Mouse (Mus musculus): ENCODE measurements at regions not wholly inside any gene's neighbourhood (a gene's known extent, or its start where the extent isn't known, plus 50 kb on each side); places are given as distances from the start of the nearest gene placed in this dataset.

DNA sequence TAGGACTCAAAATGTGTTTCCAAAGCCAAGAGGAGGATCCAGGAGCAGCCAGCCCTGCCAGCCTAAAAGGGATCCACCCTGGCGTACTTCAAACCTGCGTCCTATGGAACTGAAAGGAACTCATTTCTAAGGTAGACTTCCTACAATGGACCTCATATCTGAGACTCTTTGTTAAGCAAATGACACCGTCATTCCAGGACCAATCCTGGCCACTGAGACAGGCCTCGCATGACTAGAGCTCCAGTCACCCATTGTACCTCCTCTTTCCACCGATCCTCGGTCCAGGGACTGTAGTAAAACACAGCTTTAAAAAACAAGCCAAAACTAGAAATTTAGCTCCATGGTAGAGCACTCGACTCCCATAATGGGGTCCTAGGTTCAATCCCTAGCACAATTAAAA, 110.4 kb upstream of the Zdhhc25 start:
- no peak for DNase-seq

GRCm38 (mm10) chr15:88490316-88491090, 109.6 kb upstream of the Zdhhc25 start:
- no peak for DNase-seq

GRCm38 (mm10) chr15:88491091-88491366, 109.1 kb upstream of the Zdhhc25 start:
- DNase-seq: no peak

DNA sequence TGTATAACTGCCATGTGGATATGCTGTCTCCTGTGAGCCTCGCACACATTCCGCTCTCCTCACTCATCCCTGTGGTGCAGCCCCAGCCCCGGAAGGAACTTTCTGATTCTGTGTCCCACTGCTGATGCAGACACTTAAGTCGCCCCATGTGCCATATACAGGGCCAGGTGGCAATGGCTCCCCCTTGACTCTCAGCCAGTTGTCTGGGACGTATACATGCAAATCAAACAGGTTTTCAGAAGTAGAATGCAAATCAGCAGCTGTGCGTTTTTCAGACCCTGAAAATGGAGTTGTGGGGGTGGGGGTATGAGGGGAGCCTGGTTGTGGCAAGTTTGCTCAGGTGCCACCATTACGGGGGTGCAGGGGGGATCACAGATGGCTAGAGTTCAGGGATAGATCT, 102.1 kb upstream of the Zdhhc25 start:
- DNase-seq: no peak

DNA sequence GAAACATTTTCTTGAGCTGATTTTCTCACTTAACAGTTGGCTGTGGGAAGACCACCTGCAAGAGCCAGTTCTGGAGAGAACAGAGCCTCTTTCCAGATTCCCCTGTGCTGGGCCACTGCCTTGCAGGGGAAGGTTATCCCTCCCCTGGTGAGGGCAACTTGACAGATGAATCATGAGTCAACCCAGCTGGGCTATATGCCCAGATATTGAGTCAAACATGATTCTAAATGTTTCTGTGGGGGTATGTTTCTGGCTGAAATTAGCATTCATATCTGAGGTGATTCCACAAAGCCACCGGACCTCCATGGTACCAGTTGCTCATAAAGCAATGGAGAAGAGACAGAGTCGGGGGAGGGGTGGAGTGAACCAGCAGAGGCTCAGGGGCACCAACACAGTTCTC, 97.8 kb upstream of the Zdhhc25 start:
- DNase-seq: peak; percentile 23 to 26

GRCm38 (mm10) chr15:88503896-88504295, 96.2 kb upstream of the Zdhhc25 start:
- no peak for DNase-seq

- DNase-seq: no peak
Measured at GRCm38 (mm10) chr15:88505491-88506119, 94.5 kb upstream of the Zdhhc25 start.

DNA sequence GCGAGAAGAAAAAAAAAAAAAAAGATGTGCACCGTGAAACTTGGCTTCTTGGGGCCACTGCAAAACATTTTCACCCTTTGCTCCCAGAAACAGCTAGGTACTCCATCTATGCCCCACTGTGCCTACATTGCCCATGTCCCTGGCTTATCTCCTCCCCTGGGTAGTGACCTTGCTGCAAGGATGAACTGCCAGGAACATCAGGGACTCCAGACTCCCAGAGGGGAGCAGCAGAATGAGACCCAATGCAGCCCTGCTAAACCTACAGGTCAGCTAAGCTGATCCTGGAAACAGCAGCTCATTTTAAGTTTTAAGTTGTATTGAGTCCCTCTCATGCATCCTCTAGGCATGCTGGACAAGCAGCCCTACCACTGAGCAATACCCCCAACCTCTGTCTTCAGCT, 92.2 kb upstream of the Zdhhc25 start:
- no peak for DNase-seq

DNA sequence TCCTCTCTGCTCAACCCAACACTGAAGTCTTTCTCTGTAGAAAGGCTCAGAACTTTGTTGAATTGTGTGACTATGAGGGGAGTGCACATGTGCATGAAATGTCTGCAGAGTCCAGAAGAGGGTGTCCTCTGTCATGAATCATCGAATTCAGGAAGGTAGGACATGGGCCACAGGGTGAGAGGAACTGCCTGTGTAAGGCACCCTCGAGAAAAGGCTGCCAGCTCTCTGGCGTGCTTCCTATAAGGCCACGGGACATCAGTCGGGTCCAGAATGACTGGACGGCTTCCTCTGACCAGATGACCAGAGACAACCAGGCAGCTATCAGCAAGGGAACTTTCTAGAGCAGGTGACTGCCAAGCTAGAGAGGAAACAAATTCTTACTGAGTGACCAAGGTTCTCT, 91.1 kb upstream of the Zdhhc25 start:
- DNase-seq: no peak

- DNase-seq: peak; percentile 56 to 62
Measured at GRCm38 (mm10) chr15:88509626-88510025, 90.5 kb upstream of the Zdhhc25 start.

DNA sequence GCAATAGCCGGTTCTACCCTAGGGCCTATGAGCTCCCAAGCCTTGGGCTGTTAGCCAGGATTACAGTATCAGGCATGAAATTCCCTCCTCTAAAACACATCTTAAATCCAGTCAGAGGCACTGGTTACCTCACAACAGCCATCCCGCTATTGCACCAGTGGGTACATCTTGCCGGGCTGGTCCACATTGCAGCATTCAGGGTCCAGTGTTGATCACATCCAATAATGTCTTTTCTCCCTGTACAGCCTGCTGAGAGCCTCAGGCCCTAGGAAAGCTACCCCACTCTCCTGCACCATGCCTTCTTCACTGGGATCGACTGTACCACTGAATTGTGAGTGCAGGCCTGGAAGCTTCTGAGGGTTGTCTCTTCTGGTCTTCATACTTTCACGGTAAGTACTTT, 86.0 kb upstream of the Zdhhc25 start:
- no peak for DNase-seq

DNA sequence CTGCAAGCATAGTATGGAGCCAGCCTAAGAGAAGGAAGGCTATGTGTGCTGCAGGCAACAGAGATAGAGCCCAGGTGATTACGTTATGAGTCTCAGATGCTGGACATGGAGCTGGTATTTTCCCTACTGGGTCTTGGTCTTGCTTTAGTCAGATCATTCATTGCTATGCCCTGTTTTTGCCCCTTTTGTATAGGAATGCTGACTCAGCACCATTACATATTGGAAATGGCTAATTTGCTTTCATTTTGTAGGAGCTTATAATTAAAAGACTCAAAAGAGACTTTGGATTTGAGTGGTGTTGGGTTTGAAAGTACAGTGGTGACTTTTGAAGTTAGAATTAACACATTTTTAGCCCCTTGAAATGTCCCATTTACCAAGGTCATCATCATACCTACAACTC, 68.9 kb upstream of the Zdhhc25 start:
- DNase-seq: no peak

- DNase-seq: no peak
Measured at GRCm38 (mm10) chr15:88532008-88532407, 68.1 kb upstream of the Zdhhc25 start.

- DNase-seq: no peak
Measured at GRCm38 (mm10) chr15:88533354-88533753, 66.7 kb upstream of the Zdhhc25 start.

DNA sequence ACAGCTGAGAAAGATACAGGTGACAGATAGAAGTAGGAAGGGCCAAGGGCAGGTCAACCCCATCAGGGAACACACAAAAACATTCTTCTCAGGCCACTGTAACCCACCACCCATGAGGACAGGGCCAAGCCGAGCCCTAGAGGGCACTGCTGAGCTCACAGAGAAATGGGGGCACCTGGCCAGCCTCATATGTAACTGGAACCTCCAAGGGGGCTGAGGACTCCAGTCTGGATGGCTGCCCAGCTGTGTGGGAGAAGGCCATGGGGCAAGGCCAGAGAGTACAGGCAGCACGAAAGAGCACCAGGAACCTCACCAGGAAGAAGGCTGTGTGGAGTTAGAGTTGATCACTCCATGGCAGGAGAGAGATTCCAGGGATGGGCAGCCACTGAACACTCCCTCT, 64.6 kb upstream of the Zdhhc25 start:
- DNase-seq: no peak

DNA sequence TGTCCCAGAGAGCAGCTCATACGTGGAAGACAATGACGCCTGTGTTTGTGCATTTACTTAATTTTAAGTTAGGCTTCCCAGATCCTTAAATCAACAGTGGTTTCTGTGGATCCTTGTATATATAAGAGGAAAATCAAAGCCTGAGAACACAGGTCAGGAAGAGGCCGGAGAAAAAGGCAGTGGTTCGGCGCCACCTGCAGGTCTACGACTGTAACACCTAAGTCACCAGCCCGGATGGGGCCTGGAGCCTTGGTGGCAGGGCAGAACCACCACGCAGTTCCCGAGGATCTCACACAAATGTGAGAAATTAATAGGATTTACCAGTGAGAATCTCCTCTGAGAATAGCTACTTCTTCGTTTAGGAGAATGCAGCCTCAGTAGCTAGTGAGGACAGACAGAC, 62.9 kb upstream of the Zdhhc25 start:
- peak in 1 of 2 experiments; percentile 46 for DNase-seq

- DNase-seq: no peak
Measured at GRCm38 (mm10) chr15:88542567-88542966, 57.5 kb upstream of the Zdhhc25 start.

DNA sequence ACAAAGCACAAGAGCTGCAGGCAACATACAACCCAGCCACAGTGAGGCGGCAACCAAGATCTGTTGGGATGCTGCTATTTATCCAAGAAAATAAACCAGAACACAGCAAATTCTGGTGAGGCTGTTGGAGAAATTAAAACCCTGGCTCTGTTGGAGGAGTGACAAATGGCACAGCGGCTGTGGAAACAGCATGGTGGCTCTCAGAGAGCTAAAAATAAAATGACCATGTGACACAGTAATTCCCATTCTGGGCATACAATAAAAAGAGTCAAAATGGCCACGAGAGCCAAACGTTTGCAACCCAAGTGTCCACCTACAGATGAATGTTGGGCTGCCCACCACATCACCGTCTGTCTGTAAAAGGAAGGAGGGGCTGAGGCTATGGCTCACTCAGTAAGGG, 55.9 kb upstream of the Zdhhc25 start:
- no peak for DNase-seq

GRCm38 (mm10) chr15:88548261-88548660, 51.8 kb upstream of the Zdhhc25 start:
- no peak for DNase-seq

All from layer of hippocampus, postnatal 36 days (tissue).